Mouse (Mus musculus) stomach, embryonic 14.5 days (tissue): ENCODE data around the gene Akap9. TPM values are rescaled to one million over a fixed set of nuclear protein-coding genes. Genes with fewer than 3 reads are reported as not detected.

Source experiments
- ATAC-seq: fragments of 200-750 bp; cut with Nextera tagmentation; 2 replicates; pipeline ENCODE4 v1.8.0; 2017; ENCODE audit warnings: low read depth, moderate TSS enrichment; ENCODE audit not compliant: insufficient number of reproducible peaks, insufficient read depth, low FRiP score
- H3K27ac ChIP-seq: fragments of 300-500 bp; sonication (generic); 2 replicates; pipeline ENCODE4 v1.5.1; 2014; ENCODE audit warnings: mild to moderate bottlenecking, low read length, moderate library complexity, mixed read lengths
- H3K27me3 ChIP-seq: fragments of 300-500 bp; sonication (generic); 2 replicates; pipeline ENCODE4 v1.6.1; 2014; ENCODE audit warnings: low read length, control low read depth, mixed read lengths; ENCODE audit not compliant: control insufficient read depth, insufficient read depth
- H3K36me3 ChIP-seq: fragments of 300-500 bp; sonication (generic); 2 replicates; pipeline ENCODE4 v1.6.1; 2014; ENCODE audit warnings: mild to moderate bottlenecking, control low read depth, low read length, moderate library complexity, mixed read lengths; ENCODE audit not compliant: control insufficient read depth, insufficient read depth
- H3K4me1 ChIP-seq: fragments of 300-500 bp; sonication (generic); 2 replicates; pipeline ENCODE4 v1.6.1; 2014; ENCODE audit warnings: low read length, control low read depth, mixed read lengths; ENCODE audit not compliant: control insufficient read depth, insufficient read depth
- H3K4me2 ChIP-seq: fragments of 300-500 bp; sonication (generic); replicated peaks from 2 replicates; pipeline ENCODE4 v1.6.1; 2014; ENCODE audit warnings: low read depth, low read length, control low read depth
- H3K4me3 ChIP-seq: fragments of 300-500 bp; sonication (generic); 2 replicates; pipeline ENCODE4 v1.5.1; 2014; ENCODE audit warnings: low read depth, low read length, control low read depth
- H3K9ac ChIP-seq: fragments of 300-500 bp; sonication (generic); replicated peaks from 2 replicates; pipeline ENCODE4 v1.6.1; 2014; ENCODE audit warnings: low read depth, mild to moderate bottlenecking, control low read depth, low read length, moderate library complexity, mixed read lengths
- H3K9me3 ChIP-seq: fragments of 300-500 bp; sonication (generic); 2 replicates; pipeline ENCODE4 v1.6.1; 2016; ENCODE audit warnings: low read depth, low read length, control low read depth; ENCODE audit not compliant: control insufficient read depth
- WGBS: fragments of 180-500 bp; shearing (Covaris S2); extraction: QIAGEN DNeasy Blood & Tissue Kit; methylation state at CpG from one replicate; pipeline ENCODE4 v1.1.7; 2014; 5-methylcytosine and 5-hydroxymethylcytosine counted together
- polyA plus RNA-seq: library from polyadenylated mRNA; unstranded; fragments of >200 nt; fragmentation: Nextera tagmentation; extraction: Ambion mirVana; gene quantifications from 2 replicates; pipeline ENCODE4 v1.2.1, GENCODE M21; 2014

Akap9 gene
- polyA plus RNA-seq, 1 experiment from 2014 or later, result 138 TPM

- Histone ChIP-seq H3K4me3 (no peak overlapping the region), H3K27ac (no peak overlapping the region), H3K27me3 (no peaks in the 10 kb centered on the region), H3K36me3 (peaks cover 43% of the 10 kb centered on the region), H3K9me3 (no peaks in the 10 kb centered on the region), H3K4me1 (no peaks in the 10 kb centered on the region), H3K9ac (no peak overlapping the region), H3K4me2 (no peak overlapping the region)
- ATAC-seq, result no peak
- WGBS, result 54% methylated on average over 3 of the region's 3 CpGs
Measured at GRCm38 (mm10) chr5:4067203-4067602, 139.3 kb downstream of the Akap9 start.

DNA sequence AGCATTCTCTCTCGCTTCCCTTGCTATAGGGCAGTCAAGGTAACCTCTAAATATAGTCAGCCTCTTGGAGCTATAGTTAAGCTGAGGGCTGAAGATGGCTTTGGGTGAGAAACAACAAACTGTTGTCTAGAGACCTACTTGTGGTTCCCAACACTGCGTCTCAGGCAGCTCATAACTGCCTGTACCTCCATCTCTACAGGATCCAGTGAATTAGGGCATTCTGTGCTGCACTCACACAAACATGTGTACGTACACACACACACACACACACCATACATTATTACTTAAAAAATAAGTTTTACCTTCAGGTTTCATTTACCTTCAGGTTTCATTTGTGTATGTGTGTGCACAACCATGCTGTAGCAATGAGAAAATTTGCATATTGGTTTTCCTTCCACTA is 151.2 kb downstream of the Akap9 start:
- Histone ChIP-seq H3K27ac (no peak overlapping the region), H3K9ac (no peak overlapping the region), H3K4me3 (no peak overlapping the region), H3K9me3 (no peaks in the 10 kb centered on the region), H3K36me3 (peaks cover 50% of the 10 kb centered on the region), H3K27me3 (no peaks in the 10 kb centered on the region), H3K4me1 (no peaks in the 10 kb centered on the region), H3K4me2 (no peak overlapping the region)
- no peak for ATAC-seq
- WGBS, result 92% methylated on average over 3 of the region's 3 CpGs

DNA sequence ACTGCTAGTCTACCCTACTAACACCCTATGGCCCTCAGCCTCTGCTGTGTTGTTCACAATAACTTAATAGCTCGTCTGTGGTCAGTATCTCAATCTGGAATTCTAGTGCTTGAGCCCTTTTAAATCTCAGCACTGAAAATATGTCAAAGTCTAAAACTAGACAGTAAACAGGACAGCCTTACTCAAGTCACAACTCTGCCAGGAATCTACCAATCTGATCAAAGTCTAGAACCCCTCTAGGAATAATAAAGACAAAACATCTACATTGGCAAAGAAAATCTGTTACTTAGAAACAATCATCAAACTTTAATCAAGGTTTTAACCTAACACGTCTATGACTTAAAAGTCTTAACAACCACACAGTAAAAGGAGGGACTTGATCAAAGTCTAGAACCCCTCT is 153.0 kb downstream of the Akap9 start:
- ATAC-seq, result no peak
- H3K4me3 ChIP-seq, result no peak overlapping the region
- WGBS, result 88% methylated on average over 2 of the region's 2 CpGs
- H3K9ac ChIP-seq, result no peak overlapping the region
- no peaks in the 10 kb centered on the region for H3K9me3 ChIP-seq
- no peaks in the 10 kb centered on the region for H3K27me3 ChIP-seq
- peaks cover 60% of the 10 kb centered on the region for H3K36me3 ChIP-seq
- no peaks in the 10 kb centered on the region for H3K4me1 ChIP-seq
- H3K4me2 ChIP-seq, result no peak overlapping the region
- H3K27ac ChIP-seq, result no peak overlapping the region

- Histone ChIP-seq H3K9me3 (no peaks in the 10 kb centered on the region), H3K4me1 (no peaks in the 10 kb centered on the region)
Measured at GRCm38 (mm10) chr5:4081513-4081912, 153.7 kb downstream of the Akap9 start.

GRCm38 (mm10) chr5:4084948-4085347 is 157.1 kb downstream of the Akap9 start:
- H3K4me1 ChIP-seq, result no peaks in the 10 kb centered on the region
- H3K4me2 ChIP-seq, result no peak overlapping the region
- no peak for ATAC-seq
- no peak overlapping the region for H3K27ac ChIP-seq
- 76% methylated on average over 7 of the region's 7 CpGs for WGBS
- no peaks in the 10 kb centered on the region for H3K9me3 ChIP-seq
- no peak overlapping the region for H3K4me3 ChIP-seq
- H3K36me3 ChIP-seq, result peaks cover 60% of the 10 kb centered on the region
- no peak overlapping the region for H3K9ac ChIP-seq
- H3K27me3 ChIP-seq, result no peaks in the 10 kb centered on the region

More at GRCm38 (mm10) chr5:4081513-4081912, 153.7 kb downstream of the Akap9 start:
- Histone ChIP-seq H3K4me3 (no peak overlapping the region), H3K9ac (no peak overlapping the region), H3K36me3 (peaks cover 60% of the 10 kb centered on the region), H3K27ac (no peak overlapping the region), H3K27me3 (no peaks in the 10 kb centered on the region), H3K4me2 (no peak overlapping the region)
- no peak for ATAC-seq
- 81% methylated on average over 2 of the region's 2 CpGs for WGBS

GRCm38 (mm10) chr5:4086309-4086708 is 158.5 kb downstream of the Akap9 start:
- Histone ChIP-seq H3K4me2 (no peak overlapping the region), H3K9ac (no peak overlapping the region), H3K27me3 (no peaks in the 10 kb centered on the region), H3K4me3 (no peak overlapping the region), H3K27ac (no peak overlapping the region), H3K4me1 (no peaks in the 10 kb centered on the region), H3K9me3 (no peaks in the 10 kb centered on the region), H3K36me3 (peaks cover 51% of the 10 kb centered on the region)
- WGBS, result 83% methylated on average over 4 of the region's 4 CpGs
- ATAC-seq, result no peak

DNA sequence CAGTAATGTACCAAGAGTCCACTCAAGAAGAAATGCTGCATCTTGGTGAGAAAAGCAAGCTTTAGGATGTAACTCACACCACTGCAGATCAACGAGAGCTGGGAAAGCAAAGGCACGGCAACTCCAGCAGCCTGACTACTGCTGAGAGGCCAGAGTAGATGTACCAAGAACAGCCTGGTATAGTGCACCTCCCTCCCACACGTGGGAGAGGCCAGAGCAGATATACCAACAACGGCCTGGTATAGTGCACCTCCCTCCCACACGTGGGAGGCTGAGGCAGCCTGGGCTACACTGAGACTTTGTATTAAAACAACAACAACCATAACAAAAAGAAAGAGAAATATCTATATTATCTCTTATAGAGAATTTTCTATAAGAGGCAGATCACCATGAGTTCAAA is 160.3 kb downstream of the Akap9 start:
- 83% methylated on average over 5 of the region's 5 CpGs for WGBS
- H3K9ac ChIP-seq, result no peak overlapping the region
- no peaks in the 10 kb centered on the region for H3K9me3 ChIP-seq
- peaks cover 51% of the 10 kb centered on the region for H3K36me3 ChIP-seq
- H3K4me1 ChIP-seq, result no peaks in the 10 kb centered on the region
- H3K4me2 ChIP-seq, result no peak overlapping the region
- ATAC-seq, result no peak
- H3K27me3 ChIP-seq, result no peaks in the 10 kb centered on the region
- no peak overlapping the region for H3K4me3 ChIP-seq
- no peak overlapping the region for H3K27ac ChIP-seq

DNA sequence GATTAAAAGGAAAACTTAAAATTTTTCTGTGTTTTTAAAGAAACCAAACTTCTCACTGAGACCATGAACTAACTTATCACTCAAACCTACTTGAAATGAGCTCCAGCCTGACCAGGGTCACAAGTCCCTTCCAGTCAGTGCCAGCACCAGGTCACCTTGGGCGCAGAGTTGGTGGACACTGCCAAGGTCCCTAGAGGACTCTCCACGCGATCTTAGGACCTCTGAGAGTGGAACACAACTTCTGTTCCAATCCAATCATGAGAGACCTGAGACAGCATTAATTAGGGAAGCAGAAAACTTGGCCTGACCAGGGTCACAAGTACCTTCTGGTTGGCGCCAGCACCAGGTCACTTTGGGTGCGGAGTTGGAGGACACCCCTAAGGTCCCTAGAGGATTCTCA is 166.6 kb downstream of the Akap9 start:
- no peaks in the 10 kb centered on the region for H3K9me3 ChIP-seq
- peaks cover 34% of the 10 kb centered on the region for H3K36me3 ChIP-seq
- no peak overlapping the region for H3K4me2 ChIP-seq
- no peaks in the 10 kb centered on the region for H3K27me3 ChIP-seq
- H3K4me3 ChIP-seq, result no peak overlapping the region
- no peak for ATAC-seq
- no peak overlapping the region for H3K9ac ChIP-seq
- no peak overlapping the region for H3K27ac ChIP-seq
- WGBS, result 97% methylated on average over 5 of the region's 5 CpGs
- H3K4me1 ChIP-seq, result no peaks in the 10 kb centered on the region

DNA sequence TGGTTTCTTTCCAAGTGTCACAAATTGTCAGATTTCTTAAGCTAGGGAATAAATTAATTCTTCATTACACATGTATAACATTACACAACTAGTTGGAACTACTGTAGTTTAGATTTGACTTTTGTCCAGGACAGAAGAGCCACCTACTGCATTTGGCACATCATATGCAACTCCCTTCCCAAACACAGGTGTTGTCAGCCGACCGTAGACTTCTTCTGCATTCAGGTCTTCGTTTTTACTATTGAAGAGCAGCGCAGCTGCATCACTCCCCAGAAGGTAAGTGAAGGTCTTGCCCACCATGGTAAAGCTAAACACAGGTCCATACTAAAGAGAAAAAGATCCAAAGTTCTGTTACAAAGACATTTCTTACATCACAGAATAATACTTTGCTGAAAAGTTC is 173.2 kb downstream of the Akap9 start:
- no peak for ATAC-seq
- 94% methylated on average over 4 of the region's 4 CpGs for WGBS
- Histone ChIP-seq H3K9me3 (no peaks in the 10 kb centered on the region), H3K4me3 (no peak overlapping the region), H3K27ac (no peak overlapping the region), H3K4me1 (peaks cover 3% of the 10 kb centered on the region; the same call in 1 of the 2 replicates), H3K27me3 (no peaks in the 10 kb centered on the region), H3K4me2 (no peak overlapping the region), H3K36me3 (peaks cover 34% of the 10 kb centered on the region), H3K9ac (no peak overlapping the region)
